Mouse (Mus musculus): Measurements from ENCODE around the gene Ddx28. TPM values are rescaled to one million over a fixed set of nuclear protein-coding genes. Genes with fewer than 3 reads are reported as not detected.
A peak's percentile ranks its signal among the peaks of the same experiment; 100 is the strongest.
"Not testable (repeated sequence)": the region's sequence is repeated elsewhere in the genome, so short reads cannot be mapped to it uniquely, and the experiment has no call there.

Ddx28 gene
- total RNA-seq, 2 experiments from 2014 or later, result 14.1 to 14.9 TPM

GRCm38 (mm10) chr8:106010748-106011642 is 687 bp downstream of the Ddx28 start:
- Histone ChIP-seq H3K4me3 (peak overlapping the region; percentile 99), H3K27ac (peak overlapping the region; percentile 81)
- intact Hi-C loops (cut with DNase I), result loop anchor here (2.0 to 5.0 kb wide), 2 partner anchors 110 to 159 kb away; partner anchors contain the start of genes Cenpt and Pskh1
- TF ChIP-seq CTCF (IDR thresholded peaks at IDR 0.05), result no peak
- peak; percentile 92 to 96 for DNase-seq (ENCODE audit: extremely low spot score in 1 of 2, low spot score in 2 of 2)

GRCm38 (mm10) chr8:106007891-106008290 is 3.8 kb downstream of the Ddx28 start:
- DNase-seq (ENCODE audit: extremely low spot score in 1 of 2, low spot score in 2 of 2); H3K27ac ChIP-seq; intact Hi-C loops (cut with DNase I); H3K4me3 ChIP-seq: not testable (repeated sequence)
- peak; percentile 33 for TF ChIP-seq CTCF (IDR thresholded peaks at IDR 0.05)

GRCm38 (mm10) chr8:106007135-106007534 is 4.5 kb downstream of the Ddx28 start:
- intact Hi-C loops (cut with DNase I), result no loop called here
- no peak for TF ChIP-seq CTCF (IDR thresholded peaks at IDR 0.05)
- Histone ChIP-seq H3K4me3 (no peak overlapping the region), H3K27ac (no peak overlapping the region)
- no peak for DNase-seq (ENCODE audit: extremely low spot score in 1 of 2, low spot score in 2 of 2)

DNA sequence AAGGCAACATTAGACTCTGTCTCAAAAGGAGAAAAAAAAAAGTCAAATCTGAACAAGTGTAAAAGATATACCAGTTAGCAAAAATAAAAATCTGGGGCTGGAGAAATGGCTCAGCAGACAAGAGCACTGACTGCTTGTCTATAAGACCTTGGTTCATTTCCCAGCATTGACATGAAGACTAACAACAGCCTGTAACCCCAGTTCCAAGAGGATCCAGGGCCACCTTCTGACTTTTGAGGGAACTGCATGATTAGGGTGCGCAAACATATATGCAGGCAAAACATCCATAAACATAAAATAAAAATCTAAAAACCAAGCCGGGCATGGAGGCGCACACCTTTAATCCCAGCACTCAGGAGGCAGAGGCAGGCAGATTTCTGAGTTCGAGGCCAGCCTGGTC is 5.3 kb downstream of the Ddx28 start:
- intact Hi-C loops (cut with DNase I), result no loop called here
- no peak for DNase-seq (ENCODE audit: extremely low spot score in 1 of 2, low spot score in 2 of 2)
- peak; percentile 12; the same call in 1 of the 2 replicates for TF ChIP-seq CTCF (IDR thresholded peaks at IDR 0.05)
- Histone ChIP-seq H3K27ac (no peak overlapping the region), H3K4me3 (no peak overlapping the region)

- intact Hi-C loops (cut with DNase I), result no loop called here
- DNase-seq (ENCODE audit: extremely low spot score in 1 of 2, low spot score in 2 of 2), result no peak
- H3K4me3 ChIP-seq, result no peak within 1 kb of the TSS
- no peak within 1 kb of the TSS for H3K27ac ChIP-seq
- no peak for TF ChIP-seq CTCF (IDR thresholded peaks at IDR 0.05)
Measured at GRCm38 (mm10) chr8:106005875-106006274, 5.8 kb downstream of the Ddx28 start, which contains the start of gene Dpep2nb. Gene Dpep2nb, minus strand, starts transcription at chr8:106005975.

GRCm38 (mm10) chr8:106004538-106005207 is 7.0 kb downstream of the Ddx28 start:
- DNase-seq (ENCODE audit: extremely low spot score in 1 of 2, low spot score in 2 of 2), result no peak
- Histone ChIP-seq H3K4me3 (no peak overlapping the region), H3K27ac (no peak overlapping the region)
- intact Hi-C loops (cut with DNase I), result no loop called here
- no peak for TF ChIP-seq CTCF (IDR thresholded peaks at IDR 0.05)

DNA sequence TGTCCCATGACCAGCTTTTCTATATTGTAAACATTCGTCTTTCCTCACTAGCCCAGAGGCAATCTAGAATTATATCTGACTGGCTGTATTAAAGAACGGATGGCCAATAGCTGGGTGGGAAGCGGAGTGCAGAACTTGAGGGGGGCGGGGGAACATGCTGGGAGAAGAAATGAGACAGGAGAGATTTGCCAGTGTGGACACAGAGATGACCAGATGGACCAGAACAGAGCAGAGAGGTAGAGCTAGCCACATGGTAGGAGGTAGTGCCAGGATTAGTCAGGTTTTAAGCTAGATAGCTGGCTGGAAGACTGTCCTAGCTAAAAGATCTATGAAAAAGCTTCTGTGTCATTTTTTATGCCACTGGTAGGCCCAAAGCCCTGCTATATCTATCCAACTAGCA is 9.8 kb downstream of the Ddx28 start:
- DNase-seq (ENCODE audit: extremely low spot score in 1 of 2, low spot score in 2 of 2), result no peak
- intact Hi-C loops (cut with DNase I), result no loop called here
- Histone ChIP-seq H3K4me3 (no peak overlapping the region), H3K27ac (no peak overlapping the region)
- no peak for TF ChIP-seq CTCF (IDR thresholded peaks at IDR 0.05)

DNA sequence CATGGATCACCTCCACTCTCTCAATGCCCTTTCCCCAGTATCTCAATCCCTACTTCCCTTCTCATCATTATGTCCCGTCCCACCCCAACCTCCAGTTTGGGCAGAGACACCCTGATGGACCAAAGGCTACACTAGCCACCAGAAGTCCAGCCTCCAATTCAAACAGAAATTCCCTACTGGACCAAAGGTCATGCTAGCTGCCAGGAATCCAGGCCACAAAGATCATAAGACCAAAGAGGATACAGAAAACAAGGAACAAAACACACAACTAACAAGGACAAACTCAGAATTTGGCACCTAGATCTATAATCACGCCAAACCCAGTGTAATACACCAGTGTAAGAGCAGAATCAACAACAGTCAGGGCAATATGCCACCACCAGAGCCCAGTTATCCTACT is 12.7 kb downstream of the Ddx28 start:
- no peak overlapping the region for H3K4me3 ChIP-seq
- DNase-seq (ENCODE audit: extremely low spot score in 1 of 2, low spot score in 2 of 2), result no peak
- H3K27ac ChIP-seq, result no peak overlapping the region
- intact Hi-C loops (cut with DNase I), result no loop called here
- no peak for TF ChIP-seq CTCF (IDR thresholded peaks at IDR 0.05)

- Histone ChIP-seq H3K27ac (no peak overlapping the region), H3K4me3 (no peak overlapping the region)
- intact Hi-C loops (cut with DNase I), result no loop called here
- no peak for DNase-seq (ENCODE audit: extremely low spot score in 1 of 2, low spot score in 2 of 2)
- TF ChIP-seq CTCF (IDR thresholded peaks at IDR 0.05), result no peak
Measured at GRCm38 (mm10) chr8:105996359-105996758, 15.3 kb downstream of the Ddx28 start.

DNA sequence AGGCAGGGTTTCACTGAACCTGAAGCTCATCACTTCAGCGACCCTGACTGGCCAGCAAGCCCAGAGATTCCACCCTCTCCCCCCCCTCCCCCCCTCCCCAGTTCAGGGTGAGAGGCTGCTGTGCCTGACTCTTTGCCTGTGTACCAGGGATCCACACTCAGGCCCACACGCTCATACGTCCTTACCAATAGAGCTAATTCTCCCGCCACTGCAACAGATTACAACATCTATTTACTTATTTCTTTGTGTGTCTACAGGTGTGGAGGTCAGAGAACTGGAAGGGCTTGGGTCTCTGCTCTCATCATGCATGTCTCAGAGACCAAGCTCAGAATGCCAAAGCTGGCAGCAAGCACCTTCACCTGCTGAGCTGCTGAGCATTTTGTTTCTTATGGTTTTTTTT is 18.5 kb downstream of the Ddx28 start:
- no peak overlapping the region for H3K27ac ChIP-seq
- H3K4me3 ChIP-seq, result no peak overlapping the region
- no peak for TF ChIP-seq CTCF (IDR thresholded peaks at IDR 0.05)
- no peak for DNase-seq (ENCODE audit: extremely low spot score in 1 of 2, low spot score in 2 of 2)
- intact Hi-C loops (cut with DNase I), result no loop called here

- intact Hi-C loops (cut with DNase I), result no loop called here
- H3K4me3 ChIP-seq, result no peak overlapping the region
- no peak overlapping the region for H3K27ac ChIP-seq
- no peak for DNase-seq (ENCODE audit: extremely low spot score in 1 of 2, low spot score in 2 of 2)
- no peak for TF ChIP-seq CTCF (IDR thresholded peaks at IDR 0.05)
Measured at GRCm38 (mm10) chr8:105992499-105992898, 19.2 kb downstream of the Ddx28 start.

DNA sequence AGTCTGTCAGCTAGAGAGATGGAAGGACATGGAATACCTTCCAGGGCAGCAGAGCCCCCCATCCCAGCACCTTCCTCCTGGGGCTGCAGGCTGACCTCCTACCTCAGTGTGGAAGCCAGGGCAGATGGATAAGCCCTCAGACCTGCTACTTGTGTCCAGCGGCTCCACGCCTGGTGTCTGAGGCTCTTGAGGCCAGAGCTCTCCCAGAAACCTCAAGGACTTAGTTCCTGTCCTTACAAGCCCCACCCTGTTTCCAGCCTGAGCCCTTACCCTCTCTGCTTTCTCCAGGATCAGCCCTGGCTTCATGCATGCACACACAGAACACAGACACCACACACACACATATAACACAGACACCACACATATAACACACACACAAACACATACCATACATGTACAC is 20.1 kb downstream of the Ddx28 start:
- H3K27ac ChIP-seq, result no peak overlapping the region
- no peak for TF ChIP-seq CTCF (IDR thresholded peaks at IDR 0.05)
- no peak overlapping the region for H3K4me3 ChIP-seq
- intact Hi-C loops (cut with DNase I), result loop anchor here (2.0 kb wide), 1 partner anchor 31 kb away; no protein-coding TSS in a partner anchor
- DNase-seq (ENCODE audit: extremely low spot score in 1 of 2, low spot score in 2 of 2), result no peak

Data from left cerebral cortex, adult 2 months (tissue).